Mouse (Mus musculus) granulocyte monocyte progenitor cell, adult 5-6 weeks (primary cell): ENCODE measurements at regions not wholly inside any gene's neighbourhood (a gene's known extent, or its start where the extent isn't known, plus 50 kb on each side); places are given as distances from the start of the nearest gene placed in this dataset.

Experiments used
- ATAC-seq: replicated peaks from 2 replicates; pipeline ENCODE4 v1.8.0; 2016; ENCODE audit warnings: mild to moderate bottlenecking, moderate TSS enrichment, inconsistent platforms; ENCODE audit not compliant: poor library complexity, severe bottlenecking

- peak; percentile 62; the same call in 1 of the 2 replicates for ATAC-seq
These were observed 54.5 kb upstream of the Mafb start for GRCm38 (mm10) chr2:160421216-160421911.

- peak; percentile 51; the same call in 1 of the 2 replicates for ATAC-seq
These were observed 57.6 kb upstream of the Mafb start for GRCm38 (mm10) chr2:160424491-160424890.

- no peak for ATAC-seq
These were observed 60.6 kb upstream of the Mafb start for GRCm38 (mm10) chr2:160427431-160427830.

- ATAC-seq, result no peak
These were observed 66.4 kb upstream of the Mafb start for GRCm38 (mm10) chr2:160433252-160433651.

- ATAC-seq, result no peak
These were observed 67.8 kb upstream of the Mafb start for GRCm38 (mm10) chr2:160434701-160435100.

- peak; percentile 73 for ATAC-seq
These were observed 68.8 kb upstream of the Mafb start for GRCm38 (mm10) chr2:160435622-160436021.

GRCm38 (mm10) chr2:160439028-160439427 lies 72.2 kb upstream of the Mafb start:
- ATAC-seq, result no peak

- no peak for ATAC-seq
These were observed 73.4 kb upstream of the Mafb start for GRCm38 (mm10) chr2:160440236-160440635.

GRCm38 (mm10) chr2:160451057-160451456 lies 84.2 kb upstream of the Mafb start:
- no peak for ATAC-seq

- ATAC-seq, result peak; percentile 85
These were observed 84.8 kb upstream of the Mafb start for GRCm38 (mm10) chr2:160451481-160452238.

- no peak for ATAC-seq
These were observed 85.3 kb upstream of the Mafb start for GRCm38 (mm10) chr2:160452239-160452530.

- ATAC-seq, result no peak
These were observed 85.9 kb upstream of the Mafb start for GRCm38 (mm10) chr2:160452730-160453129.

GRCm38 (mm10) chr2:160455617-160456016 lies 88.8 kb upstream of the Mafb start:
- ATAC-seq, result peak; percentile 65

- 0 out of 2 replicates have a peak, but pooled peaks have one; percentile 5 for ATAC-seq
These were observed 89.8 kb upstream of the Mafb start for GRCm38 (mm10) chr2:160456681-160457080.

GRCm38 (mm10) chr2:160471561-160471960 lies 104.7 kb upstream of the Mafb start:
- no peak for ATAC-seq

- no peak for ATAC-seq
These were observed 109.3 kb upstream of the Mafb start for GRCm38 (mm10) chr2:160476181-160476580.

GRCm38 (mm10) chr2:160479240-160479639 lies 112.4 kb upstream of the Mafb start:
- ATAC-seq, result no peak

GRCm38 (mm10) chr2:160485097-160485496 lies 118.2 kb upstream of the Mafb start:
- ATAC-seq, result no peak

GRCm38 (mm10) chr2:160485515-160485914 lies 118.7 kb upstream of the Mafb start:
- ATAC-seq, result no peak

GRCm38 (mm10) chr2:160499726-160500125 lies 132.9 kb upstream of the Mafb start:
- ATAC-seq, result no peak

- ATAC-seq, result no peak
These were observed 136.0 kb upstream of the Mafb start for GRCm38 (mm10) chr2:160502901-160503300.
